Mouse (Mus musculus): Measurements from ENCODE around the gene Grik1. TPM values are rescaled to one million over a fixed set of nuclear protein-coding genes. Genes with fewer than 3 reads are reported as not detected.

Gene Grik1
- total RNA-seq, 2 experiments from 2014 or later = not detected

DNA sequence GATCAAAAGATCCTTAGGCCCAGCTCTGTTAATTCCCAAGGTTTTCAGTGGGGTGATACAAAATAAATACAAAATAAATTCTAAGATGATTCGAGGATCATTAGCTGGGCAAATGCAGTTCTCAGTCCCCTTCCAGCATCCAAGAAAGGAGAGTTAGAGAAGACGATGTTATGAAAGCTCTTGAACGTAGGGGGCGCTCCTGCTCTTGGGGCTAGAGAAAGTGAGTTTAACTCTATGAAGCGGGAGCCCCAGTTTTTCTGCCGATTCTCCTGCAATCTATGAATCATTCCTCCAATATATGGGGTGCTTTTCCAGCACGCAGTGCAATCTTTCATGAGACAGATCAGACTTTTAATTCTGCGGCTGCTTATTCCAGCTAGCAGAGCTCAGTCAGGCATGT is 78.2 kb downstream of the Grik1 start:
- TF ChIP-seq CTCF (IDR thresholded peaks at IDR 0.05) = peak; percentile 20; the same call in 1 of the 2 replicates
- H3K4me3 ChIP-seq = no peak overlapping the region
- intact Hi-C loops (cut with DNase I) = no loop called here
- no peak overlapping the region for H3K27ac ChIP-seq
- DNase-seq = no peak

DNA sequence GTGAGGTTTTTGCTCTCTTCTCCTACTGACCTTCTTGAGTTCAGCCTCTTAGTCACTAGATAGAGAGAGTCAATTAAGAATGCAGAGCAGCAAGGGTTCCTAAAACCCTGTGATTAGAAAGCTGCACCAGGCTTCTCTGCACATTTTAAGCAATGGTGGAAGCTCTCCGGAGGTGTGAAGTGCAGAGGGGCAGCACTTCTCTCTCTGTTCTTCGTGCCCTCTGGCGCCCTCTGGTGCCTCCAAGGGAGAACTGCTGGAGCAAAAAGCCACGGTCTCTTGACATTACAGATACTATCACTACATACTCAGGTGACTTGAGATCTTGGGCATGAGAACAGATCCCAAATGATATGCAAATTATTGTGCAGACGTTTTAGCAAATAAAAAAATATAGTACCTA is 85.7 kb downstream of the Grik1 start:
- Histone ChIP-seq H3K4me3 (no peak overlapping the region), H3K27ac (no peak overlapping the region)
- peak; percentile 89 for TF ChIP-seq CTCF (IDR thresholded peaks at IDR 0.05)
- peak; percentile 35 for DNase-seq
- intact Hi-C loops (cut with DNase I) = no loop called here

DNA sequence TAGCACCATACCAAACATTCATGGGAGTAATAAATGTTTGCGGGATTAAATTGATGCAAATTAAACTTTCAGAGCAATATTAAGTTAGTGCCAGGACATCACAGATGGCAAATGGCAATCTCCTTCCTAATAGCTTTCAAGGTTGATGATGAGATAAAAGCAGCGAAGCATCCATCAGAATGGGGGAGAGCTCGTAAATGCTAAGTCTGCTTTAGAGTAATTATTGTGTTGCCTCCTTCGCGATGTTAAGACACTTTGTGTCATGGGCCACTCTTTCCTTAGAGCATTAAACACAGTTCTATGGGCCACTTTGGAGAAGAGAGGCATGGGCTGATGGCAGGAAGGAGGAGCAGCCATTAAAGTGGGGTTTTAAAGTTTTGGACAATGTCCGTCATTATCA is 86.1 kb downstream of the Grik1 start:
- DNase-seq = no peak
- intact Hi-C loops (cut with DNase I) = loop anchor here (2.0 kb wide), 1 partner anchor 363 kb away; no protein-coding TSS in a partner anchor
- no peak for TF ChIP-seq CTCF (IDR thresholded peaks at IDR 0.05)

GRCm38 (mm10) chr16:88187433-88188037 is 102.5 kb downstream of the Grik1 start:
- Histone ChIP-seq H3K27ac (no peak overlapping the region), H3K4me3 (no peak overlapping the region)
- no peak for TF ChIP-seq CTCF (IDR thresholded peaks at IDR 0.05)
- intact Hi-C loops (cut with DNase I) = no loop called here
- DNase-seq = no peak

More for the DNA sequence above, 86.1 kb downstream of the Grik1 start:
- Histone ChIP-seq H3K27ac (no peak overlapping the region), H3K4me3 (no peak overlapping the region)

GRCm38 (mm10) chr16:88178813-88179212 is 111.3 kb downstream of the Grik1 start:
- no peak for TF ChIP-seq CTCF (IDR thresholded peaks at IDR 0.05)
- no peak for DNase-seq
- Histone ChIP-seq H3K27ac (no peak overlapping the region), H3K4me3 (no peak overlapping the region)
- intact Hi-C loops (cut with DNase I) = no loop called here

DNA sequence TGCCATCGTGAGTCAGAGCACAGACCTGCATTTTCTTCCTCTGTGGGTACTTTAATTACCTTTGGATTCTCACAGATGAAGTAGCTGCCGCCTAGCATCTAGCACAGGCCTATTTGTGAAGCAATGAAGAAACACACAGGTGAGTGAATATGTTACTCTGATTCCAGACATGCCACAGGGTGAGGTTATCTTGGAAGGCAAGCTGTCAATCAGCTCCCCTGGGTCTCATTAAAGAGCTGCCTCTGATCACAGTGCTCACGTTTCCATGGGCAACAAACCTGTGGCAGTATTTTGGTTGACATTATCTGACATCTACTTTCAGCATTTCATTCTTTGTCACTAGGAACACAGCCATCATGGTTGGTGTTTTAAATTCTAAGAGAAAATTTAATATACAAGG is 112.7 kb downstream of the Grik1 start:
- TF ChIP-seq CTCF (IDR thresholded peaks at IDR 0.05) = no peak
- DNase-seq = no peak
- Histone ChIP-seq H3K4me3 (no peak overlapping the region), H3K27ac (no peak overlapping the region)
- intact Hi-C loops (cut with DNase I) = no loop called here

DNA sequence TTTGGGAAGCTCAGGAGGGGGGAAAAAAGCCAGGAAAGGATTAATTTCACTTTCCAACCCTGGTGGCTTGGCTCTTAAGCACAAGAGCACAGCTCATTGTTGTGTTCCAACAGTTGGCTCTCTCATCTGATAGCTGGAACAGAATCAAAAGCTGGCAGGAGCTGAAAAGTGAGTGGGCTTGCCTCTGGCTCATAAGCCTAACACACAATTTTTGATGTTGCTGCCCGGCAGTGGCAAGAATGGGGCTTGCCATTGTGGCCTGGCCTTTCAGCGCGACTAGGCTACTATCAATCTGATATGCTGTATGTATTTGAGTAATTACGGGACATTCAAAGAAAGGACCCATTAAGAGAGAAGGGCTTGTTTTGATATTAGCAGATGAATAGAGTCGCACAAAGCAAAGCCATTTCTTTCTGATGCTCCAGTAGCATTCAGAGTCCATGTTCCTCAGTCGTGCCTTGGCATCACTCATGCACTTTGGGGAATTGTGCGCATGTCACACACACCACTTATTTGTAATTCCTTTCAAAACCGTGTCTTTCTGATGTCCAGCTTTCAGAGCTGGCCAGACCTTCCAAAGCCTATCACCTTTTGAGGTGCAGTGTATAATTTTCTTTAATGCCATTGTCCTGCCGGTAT is 115.9 kb downstream of the Grik1 start:
- no peak for DNase-seq
- intact Hi-C loops (cut with DNase I) = no loop called here
- no peak for TF ChIP-seq CTCF (IDR thresholded peaks at IDR 0.05)
- Histone ChIP-seq H3K4me3 (no peak overlapping the region), H3K27ac (no peak overlapping the region)

DNA sequence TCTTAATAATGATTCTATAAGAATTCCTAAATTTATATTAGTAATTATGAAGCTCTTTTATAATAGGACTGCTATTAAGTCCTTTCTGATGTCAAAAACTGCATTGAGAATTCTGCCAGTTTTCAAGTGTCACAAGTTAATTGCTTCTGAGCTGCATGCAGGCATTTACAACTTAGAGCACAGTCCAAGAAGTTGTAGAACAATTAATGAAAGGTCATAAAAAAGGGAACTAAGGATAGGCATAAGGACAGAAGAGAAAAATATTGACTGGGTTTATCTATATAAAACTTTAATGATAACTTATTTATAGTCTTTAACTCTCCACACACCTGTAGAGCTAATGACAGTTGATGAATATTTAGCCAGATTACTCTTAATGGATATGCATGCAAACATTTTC is 123.5 kb downstream of the Grik1 start:
- H3K4me3 ChIP-seq = no peak overlapping the region
- no peak for TF ChIP-seq CTCF (IDR thresholded peaks at IDR 0.05)
- DNase-seq = no peak
- H3K27ac ChIP-seq = no peak overlapping the region
- intact Hi-C loops (cut with DNase I) = no loop called here

GRCm38 (mm10) chr16:88142574-88142973 is 147.5 kb downstream of the Grik1 start:
- no peak overlapping the region for H3K27ac ChIP-seq
- TF ChIP-seq CTCF (IDR thresholded peaks at IDR 0.05) = no peak
- DNase-seq = no peak
- no peak overlapping the region for H3K4me3 ChIP-seq
- intact Hi-C loops (cut with DNase I) = no loop called here

DNA sequence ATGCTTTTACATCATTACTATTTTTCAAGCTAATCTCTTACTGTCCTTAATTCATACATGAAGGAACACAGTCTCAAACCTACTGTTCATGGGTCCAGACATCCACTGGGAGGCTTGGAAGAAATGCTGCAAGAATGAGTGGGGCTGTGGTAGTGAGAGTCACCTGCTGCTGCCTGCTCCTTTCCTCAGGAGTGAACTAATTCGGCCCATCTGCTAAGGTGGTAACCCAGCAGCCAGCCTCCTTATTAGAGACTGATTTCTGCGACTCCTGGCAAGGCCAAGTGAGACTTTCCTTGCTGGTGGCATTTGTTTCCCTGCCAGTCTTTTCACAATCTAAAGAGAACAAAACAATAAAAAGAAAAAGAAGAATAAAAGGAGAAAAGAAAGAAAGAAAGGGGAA is 147.9 kb downstream of the Grik1 start:
- DNase-seq = no peak
- no peak for TF ChIP-seq CTCF (IDR thresholded peaks at IDR 0.05)
- H3K27ac ChIP-seq = no peak overlapping the region
- intact Hi-C loops (cut with DNase I) = no loop called here
- H3K4me3 ChIP-seq = no peak overlapping the region

- intact Hi-C loops (cut with DNase I) = no loop called here
Measured at GRCm38 (mm10) chr16:88141594-88141993, 148.5 kb downstream of the Grik1 start.

DNA sequence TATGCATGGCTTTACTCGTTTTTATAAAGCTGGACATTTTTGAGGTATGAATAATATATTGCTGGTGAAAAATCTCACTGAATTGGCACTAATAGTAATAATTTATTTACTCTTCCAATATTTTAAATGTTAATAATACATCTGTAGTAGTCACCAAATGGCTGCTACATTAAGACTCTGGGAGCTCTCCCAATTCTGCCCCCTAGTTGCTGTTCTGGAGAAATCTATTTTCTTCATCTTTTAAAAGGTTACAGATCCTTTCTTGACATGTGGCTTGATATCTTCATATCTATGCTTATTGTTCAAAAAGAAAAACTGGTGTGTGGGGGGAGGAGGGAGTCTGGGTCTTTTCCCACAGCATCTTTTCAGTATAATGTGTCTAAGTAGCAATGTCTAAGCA is 151.2 kb downstream of the Grik1 start:
- no peak for TF ChIP-seq CTCF (IDR thresholded peaks at IDR 0.05)
- intact Hi-C loops (cut with DNase I) = no loop called here
- no peak for DNase-seq

More at GRCm38 (mm10) chr16:88141594-88141993, 148.5 kb downstream of the Grik1 start:
- DNase-seq = no peak
- Histone ChIP-seq H3K27ac (no peak overlapping the region), H3K4me3 (no peak overlapping the region)
- no peak for TF ChIP-seq CTCF (IDR thresholded peaks at IDR 0.05)

GRCm38 (mm10) chr16:88132919-88133318 is 157.1 kb downstream of the Grik1 start:
- Histone ChIP-seq H3K27ac (no peak overlapping the region), H3K4me3 (no peak overlapping the region)
- TF ChIP-seq CTCF (IDR thresholded peaks at IDR 0.05) = no peak
- intact Hi-C loops (cut with DNase I) = no loop called here
- DNase-seq = no peak

More for the DNA sequence above, 151.2 kb downstream of the Grik1 start:
- Histone ChIP-seq H3K27ac (no peak overlapping the region), H3K4me3 (no peak overlapping the region)

- TF ChIP-seq CTCF (IDR thresholded peaks at IDR 0.05) = no peak
- Histone ChIP-seq H3K27ac (no peak overlapping the region), H3K4me3 (no peak overlapping the region)
- DNase-seq = no peak
- intact Hi-C loops (cut with DNase I) = no loop called here
Measured at GRCm38 (mm10) chr16:88131103-88131502, 159.0 kb downstream of the Grik1 start.
